Mouse (Mus musculus): Measurements from ENCODE around the gene Tenm4. TPM values are rescaled to one million over a fixed set of nuclear protein-coding genes. Genes with fewer than 3 reads are reported as not detected.

Gene Tenm4
- polyA plus RNA-seq, 1 experiment from 2014 or later = 37.5 TPM

DNA sequence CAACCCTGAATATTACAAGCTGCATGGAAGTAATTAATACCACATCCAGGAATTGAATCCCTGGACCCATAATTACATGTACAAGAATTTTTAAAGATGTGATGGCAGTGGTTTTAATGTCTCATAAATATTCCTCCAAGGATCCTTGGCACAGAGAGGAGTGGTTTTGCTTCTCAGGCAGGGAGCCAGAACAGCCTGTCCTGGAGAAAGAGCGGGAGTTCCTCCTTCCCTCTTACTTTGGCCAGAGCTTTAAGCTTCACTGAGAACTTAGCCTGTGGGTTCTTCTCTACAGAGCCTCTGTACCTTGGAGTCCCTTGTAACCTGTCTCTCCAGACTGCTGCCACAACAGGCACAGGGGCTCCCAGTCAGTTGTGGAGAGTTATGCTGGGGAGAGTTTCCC, 94.9 kb downstream of the Tenm4 start:
- DNase-seq (ENCODE audit: low spot score) (no peak), ATAC-seq (ENCODE audit: low FRiP score) (no peak)
- Histone ChIP-seq H3K4me1 (replicated peaks; ENCODE audit: control insufficient read depth, insufficient read depth, low read length) (no peaks in the 10 kb centered on the region), H3K4me2 (replicated peaks) (no peak overlapping the region), H3K27ac (no peak overlapping the region), H3K4me3 (replicated peaks; ENCODE audit: low read length) (no peak overlapping the region), H3K9me3 (ENCODE audit: control insufficient read depth, low read length) (no peaks in the 10 kb centered on the region), H3K9ac (no peak overlapping the region), H3K27me3 (ENCODE audit: control insufficient read depth, insufficient read depth, low read length) (no peaks in the 10 kb centered on the region), H3K36me3 (replicated peaks; ENCODE audit: control insufficient read depth, insufficient read depth) (no peaks in the 10 kb centered on the region)
- 81% methylated on average over 1 of the region's 1 CpGs for WGBS

DNA sequence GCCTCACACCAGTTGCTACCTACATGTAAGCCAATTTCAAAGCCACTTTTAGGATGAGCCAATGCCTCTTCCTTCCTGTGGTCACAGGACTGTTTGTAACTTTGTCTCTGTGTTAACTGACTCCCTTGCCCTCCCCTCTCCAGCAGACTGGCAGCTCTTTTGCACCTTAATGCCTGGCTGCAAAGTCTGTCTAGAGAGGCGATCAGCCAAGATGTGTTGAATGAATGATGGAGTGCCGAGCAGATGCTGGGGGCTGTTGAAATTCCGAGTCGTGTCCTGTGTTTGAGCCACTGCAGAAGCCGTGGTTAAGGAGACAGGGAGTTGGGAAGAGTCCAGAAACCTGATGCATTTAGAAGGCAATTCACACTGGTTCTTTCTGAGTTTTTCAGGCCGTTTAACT, 96.2 kb downstream of the Tenm4 start:
- 55% methylated on average over 6 of the region's 6 CpGs for WGBS
- Histone ChIP-seq H3K27me3 (ENCODE audit: control insufficient read depth, insufficient read depth, low read length) (no peaks in the 10 kb centered on the region), H3K4me3 (replicated peaks; ENCODE audit: low read length) (no peak overlapping the region), H3K4me2 (replicated peaks) (no peak overlapping the region), H3K4me1 (replicated peaks; ENCODE audit: control insufficient read depth, insufficient read depth, low read length) (no peaks in the 10 kb centered on the region), H3K9ac (no peak overlapping the region), H3K36me3 (replicated peaks; ENCODE audit: control insufficient read depth, insufficient read depth) (no peaks in the 10 kb centered on the region), H3K27ac (no peak overlapping the region), H3K9me3 (ENCODE audit: control insufficient read depth, low read length) (no peaks in the 10 kb centered on the region)
- ATAC-seq (ENCODE audit: low FRiP score) (peak; percentile 69), DNase-seq (ENCODE audit: low spot score) (no peak)

DNA sequence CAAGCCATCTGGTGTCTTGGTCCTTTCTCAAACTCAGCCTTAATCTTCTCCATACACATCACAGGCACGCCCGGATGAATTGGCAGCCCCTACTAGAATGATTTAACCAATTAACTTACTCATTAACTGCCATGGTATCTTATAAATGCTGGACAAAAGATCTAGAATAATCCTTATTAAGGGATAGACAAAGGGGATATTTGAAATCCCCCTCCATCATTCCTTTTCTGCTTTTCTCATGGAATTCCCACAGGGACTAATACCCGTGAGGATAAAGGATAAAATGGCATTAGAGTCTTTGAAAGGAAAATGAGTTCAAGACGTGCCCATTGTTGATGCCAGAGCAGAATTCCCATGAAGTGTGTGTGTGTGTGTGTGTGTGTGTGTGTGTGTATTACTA, 99.6 kb downstream of the Tenm4 start:
- DNase-seq (ENCODE audit: low spot score) (no peak), ATAC-seq (ENCODE audit: low FRiP score) (no peak)
- WGBS = 23% methylated on average over 4 of the region's 4 CpGs
- H3K9ac ChIP-seq = no peak overlapping the region
- no peak overlapping the region for H3K4me3 ChIP-seq (replicated peaks; ENCODE audit: low read length)
- no peak overlapping the region for H3K4me2 ChIP-seq (replicated peaks)
- no peaks in the 10 kb centered on the region for H3K27me3 ChIP-seq (ENCODE audit: control insufficient read depth, insufficient read depth, low read length)
- H3K9me3 ChIP-seq (ENCODE audit: control insufficient read depth, low read length) = no peaks in the 10 kb centered on the region
- H3K36me3 ChIP-seq (replicated peaks; ENCODE audit: control insufficient read depth, insufficient read depth) = no peaks in the 10 kb centered on the region
- H3K4me1 ChIP-seq (replicated peaks; ENCODE audit: control insufficient read depth, insufficient read depth, low read length) = no peaks in the 10 kb centered on the region
- H3K27ac ChIP-seq = no peak overlapping the region

DNA sequence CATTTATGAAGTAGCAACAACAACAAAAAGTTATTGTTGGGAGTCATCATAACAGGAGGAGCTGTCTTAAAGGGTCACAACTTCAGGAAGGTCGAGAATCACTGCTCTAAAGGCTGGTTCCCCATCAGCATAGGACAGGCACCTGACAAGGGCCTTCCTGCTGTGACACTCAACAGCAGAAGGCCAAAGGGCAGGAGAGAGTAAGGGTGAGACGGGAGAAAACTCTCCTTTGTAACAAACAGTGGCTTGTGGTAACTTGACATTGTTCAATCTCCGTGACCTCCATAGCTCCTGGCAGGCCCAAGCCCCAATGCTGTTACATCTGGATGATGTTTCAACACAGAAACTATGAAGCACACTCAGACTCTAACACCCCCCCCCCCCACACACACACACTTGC, 101.0 kb downstream of the Tenm4 start:
- ATAC-seq (ENCODE audit: low FRiP score) (no peak), DNase-seq (ENCODE audit: low spot score) (no peak)
- WGBS = 57% methylated on average over 3 of the region's 3 CpGs
- H3K27ac ChIP-seq = no peak overlapping the region
- H3K4me1 ChIP-seq (replicated peaks; ENCODE audit: control insufficient read depth, insufficient read depth, low read length) = no peaks in the 10 kb centered on the region
- H3K9me3 ChIP-seq (ENCODE audit: control insufficient read depth, low read length) = no peaks in the 10 kb centered on the region
- no peak overlapping the region for H3K9ac ChIP-seq
- no peaks in the 10 kb centered on the region for H3K27me3 ChIP-seq (ENCODE audit: control insufficient read depth, insufficient read depth, low read length)
- H3K36me3 ChIP-seq (replicated peaks; ENCODE audit: control insufficient read depth, insufficient read depth) = no peaks in the 10 kb centered on the region
- no peak overlapping the region for H3K4me3 ChIP-seq (replicated peaks; ENCODE audit: low read length)
- H3K4me2 ChIP-seq (replicated peaks) = no peak overlapping the region

DNA sequence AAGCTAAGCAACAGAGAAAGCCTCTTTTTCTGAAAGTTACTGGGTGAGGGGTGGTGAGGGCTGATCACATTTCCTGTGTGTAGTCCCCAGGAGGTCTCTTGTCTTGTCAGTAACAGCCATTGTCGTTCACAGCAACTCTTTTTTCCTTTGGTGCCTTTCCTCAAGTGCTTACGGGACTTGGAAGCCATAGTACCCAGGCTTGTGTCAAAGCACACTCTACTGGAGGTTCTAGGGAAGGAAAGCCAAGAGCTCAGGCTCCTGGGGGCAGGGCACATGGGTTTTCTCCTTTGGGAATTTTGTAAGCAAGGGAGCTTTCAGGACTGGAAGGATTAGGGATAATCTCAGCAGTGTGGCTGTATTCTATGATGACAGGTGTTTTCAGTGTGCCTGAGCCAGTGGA, 103.4 kb downstream of the Tenm4 start:
- WGBS = 81% methylated on average over 2 of the region's 2 CpGs
- no peak for ATAC-seq (ENCODE audit: low FRiP score)

DNA sequence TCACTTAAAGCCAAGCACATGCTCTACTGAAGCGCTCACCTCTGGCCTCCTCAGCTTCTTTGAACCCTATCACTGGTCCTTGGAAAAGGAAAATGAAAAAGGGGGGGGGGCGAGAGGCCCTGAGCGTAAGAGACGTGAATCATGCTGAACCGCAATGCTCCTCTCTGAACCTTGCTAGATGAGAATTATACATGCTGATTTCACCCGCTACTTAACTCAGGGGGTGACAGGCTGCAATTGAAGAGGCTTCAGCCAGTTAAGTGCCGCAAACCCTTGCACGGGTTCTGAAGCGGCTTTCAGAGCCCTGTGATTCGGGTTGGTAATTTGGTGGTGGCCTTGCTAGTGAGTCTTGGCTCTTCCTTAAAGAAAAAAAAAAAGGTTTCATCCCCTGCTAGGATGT, 106.5 kb downstream of the Tenm4 start:
- Histone ChIP-seq H3K9ac (no peak overlapping the region), H3K9me3 (ENCODE audit: control insufficient read depth, low read length) (no peaks in the 10 kb centered on the region), H3K27ac (no peak overlapping the region), H3K4me1 (replicated peaks; ENCODE audit: control insufficient read depth, insufficient read depth, low read length) (peaks cover 3% of the 10 kb centered on the region; the same call in 1 of the 2 replicates), H3K4me3 (replicated peaks; ENCODE audit: low read length) (no peak overlapping the region), H3K27me3 (ENCODE audit: control insufficient read depth, insufficient read depth, low read length) (no peaks in the 10 kb centered on the region), H3K4me2 (replicated peaks) (no peak overlapping the region), H3K36me3 (replicated peaks; ENCODE audit: control insufficient read depth, insufficient read depth) (no peaks in the 10 kb centered on the region)
- no peak for DNase-seq (ENCODE audit: low spot score)
- ATAC-seq (ENCODE audit: low FRiP score) = no peak
- WGBS = 57% methylated on average over 10 of the region's 10 CpGs

More for the DNA sequence above, 103.4 kb downstream of the Tenm4 start:
- peaks cover 3% of the 10 kb centered on the region; the same call in 1 of the 2 replicates for H3K4me1 ChIP-seq (replicated peaks; ENCODE audit: control insufficient read depth, insufficient read depth, low read length)
- no peaks in the 10 kb centered on the region for H3K36me3 ChIP-seq (replicated peaks; ENCODE audit: control insufficient read depth, insufficient read depth)
- no peaks in the 10 kb centered on the region for H3K9me3 ChIP-seq (ENCODE audit: control insufficient read depth, low read length)
- H3K9ac ChIP-seq = no peak overlapping the region
- no peak overlapping the region for H3K4me2 ChIP-seq (replicated peaks)
- H3K4me3 ChIP-seq (replicated peaks; ENCODE audit: low read length) = no peak overlapping the region
- no peak overlapping the region for H3K27ac ChIP-seq
- H3K27me3 ChIP-seq (ENCODE audit: control insufficient read depth, insufficient read depth, low read length) = no peaks in the 10 kb centered on the region
- no peak for DNase-seq (ENCODE audit: low spot score)

DNA sequence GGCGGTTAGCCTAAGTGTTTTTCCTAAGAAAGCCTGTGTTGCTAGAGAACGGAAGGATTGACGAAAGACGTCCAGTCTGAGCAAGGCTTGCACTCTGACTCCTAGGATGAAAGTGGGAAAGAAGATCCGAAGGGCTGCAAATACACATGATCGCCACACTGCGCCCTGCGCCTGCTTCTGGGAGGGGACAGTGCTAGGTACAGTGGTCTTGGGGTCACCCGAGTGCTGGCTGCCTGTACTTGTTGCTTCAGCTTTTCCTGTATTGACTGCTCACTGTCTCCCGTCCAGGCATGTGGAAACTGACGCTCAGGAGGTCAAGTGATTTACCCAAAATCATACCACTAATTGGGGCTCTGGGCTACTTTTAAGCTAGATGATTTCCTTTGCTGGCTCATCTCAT, 107.3 kb downstream of the Tenm4 start:
- Histone ChIP-seq H3K36me3 (replicated peaks; ENCODE audit: control insufficient read depth, insufficient read depth) (no peaks in the 10 kb centered on the region), H3K27ac (no peak overlapping the region), H3K9me3 (ENCODE audit: control insufficient read depth, low read length) (no peaks in the 10 kb centered on the region), H3K4me1 (replicated peaks; ENCODE audit: control insufficient read depth, insufficient read depth, low read length) (peaks cover 3% of the 10 kb centered on the region; the same call in 1 of the 2 replicates), H3K4me2 (replicated peaks) (no peak overlapping the region), H3K27me3 (ENCODE audit: control insufficient read depth, insufficient read depth, low read length) (no peaks in the 10 kb centered on the region), H3K9ac (no peak overlapping the region), H3K4me3 (replicated peaks; ENCODE audit: low read length) (no peak overlapping the region)
- ATAC-seq (ENCODE audit: low FRiP score) (no peak), DNase-seq (ENCODE audit: low spot score) (no peak)
- whole genome bisulfite sequencing = 90% methylated on average over 11 of the region's 11 CpGs

DNA sequence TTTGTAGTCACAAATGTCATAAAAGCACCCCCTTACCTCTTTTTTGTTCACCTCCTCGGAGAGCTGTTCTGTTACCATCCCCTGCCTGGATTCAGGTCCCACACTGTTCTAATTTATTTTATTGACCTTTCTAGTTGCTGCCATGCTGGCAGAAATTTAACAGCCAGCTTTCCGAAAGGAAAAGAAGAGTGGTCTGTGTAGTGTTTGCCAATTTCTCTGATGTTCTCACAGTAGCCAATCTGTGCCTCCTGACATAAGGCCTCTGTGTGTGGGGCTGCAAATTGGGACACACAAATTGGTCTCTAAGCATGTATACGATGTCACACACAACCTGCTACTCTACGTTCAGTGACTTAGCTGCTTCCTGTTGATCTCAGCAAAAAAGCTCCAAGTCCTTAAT, 109.7 kb downstream of the Tenm4 start:
- no peak for DNase-seq (ENCODE audit: low spot score)
- no peak for ATAC-seq (ENCODE audit: low FRiP score)
- H3K36me3 ChIP-seq (replicated peaks; ENCODE audit: control insufficient read depth, insufficient read depth) = no peaks in the 10 kb centered on the region

DNA sequence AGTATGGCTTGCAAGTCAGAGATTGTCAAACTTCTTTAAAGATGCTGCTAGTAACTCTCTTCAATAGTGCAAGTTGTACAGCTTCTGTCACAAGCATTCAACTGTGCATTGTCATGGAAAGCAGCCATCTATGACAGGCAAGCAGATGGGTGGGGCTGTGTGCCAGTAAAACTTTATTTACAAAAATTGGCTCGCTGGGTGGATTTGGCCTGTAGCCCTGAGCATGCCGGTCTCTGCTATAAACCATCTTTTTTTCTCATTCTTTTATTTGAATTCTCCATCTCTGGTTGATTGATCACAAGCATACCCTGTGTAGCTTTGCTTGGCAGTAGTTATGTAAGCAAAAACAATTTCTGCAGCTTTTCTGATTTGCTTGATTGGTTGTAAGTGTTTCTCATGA, 119.5 kb downstream of the Tenm4 start:
- H3K4me3 ChIP-seq (replicated peaks; ENCODE audit: low read length) = no peak overlapping the region
- H3K27me3 ChIP-seq (ENCODE audit: control insufficient read depth, insufficient read depth, low read length) = no peaks in the 10 kb centered on the region
- no peaks in the 10 kb centered on the region for H3K4me1 ChIP-seq (replicated peaks; ENCODE audit: control insufficient read depth, insufficient read depth, low read length)
- H3K4me2 ChIP-seq (replicated peaks) = no peak overlapping the region
- H3K27ac ChIP-seq = no peak overlapping the region
- DNase-seq (ENCODE audit: low spot score) (peak; percentile 67), ATAC-seq (ENCODE audit: low FRiP score) (peak; percentile 65; the same call in 1 of the 2 replicates)
- WGBS = 33% methylated on average over 2 of the region's 2 CpGs
- H3K36me3 ChIP-seq (replicated peaks; ENCODE audit: control insufficient read depth, insufficient read depth) = no peaks in the 10 kb centered on the region
- no peak overlapping the region for H3K9ac ChIP-seq
- H3K9me3 ChIP-seq (ENCODE audit: control insufficient read depth, low read length) = no peaks in the 10 kb centered on the region

More for the DNA sequence above, 109.7 kb downstream of the Tenm4 start:
- Histone ChIP-seq H3K27ac (no peak overlapping the region), H3K4me1 (replicated peaks; ENCODE audit: control insufficient read depth, insufficient read depth, low read length) (peaks cover 3% of the 10 kb centered on the region; the same call in 1 of the 2 replicates), H3K9ac (no peak overlapping the region), H3K27me3 (ENCODE audit: control insufficient read depth, insufficient read depth, low read length) (no peaks in the 10 kb centered on the region), H3K4me3 (replicated peaks; ENCODE audit: low read length) (no peak overlapping the region), H3K9me3 (ENCODE audit: control insufficient read depth, low read length) (no peaks in the 10 kb centered on the region), H3K4me2 (replicated peaks) (no peak overlapping the region)
- WGBS = 81% methylated on average over 4 of the region's 4 CpGs

DNA sequence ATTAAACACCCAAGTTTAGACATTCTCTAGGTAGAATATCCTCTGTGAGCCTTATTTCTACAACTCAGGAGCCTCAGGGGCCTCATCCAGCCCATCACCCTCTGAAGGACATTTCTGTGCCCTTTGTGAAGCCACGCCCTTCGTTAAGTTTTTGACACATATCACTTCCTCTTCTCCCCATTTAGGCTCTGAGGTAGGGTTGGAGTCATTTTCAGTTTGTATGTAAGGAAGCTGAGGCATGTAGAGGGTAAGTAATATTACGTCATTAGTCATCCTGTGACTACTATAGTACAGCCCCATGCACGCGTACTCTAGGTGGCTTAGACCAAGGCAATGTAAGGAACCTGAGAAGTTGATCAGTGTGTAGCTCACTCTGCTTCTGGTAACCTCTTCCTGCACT, 124.9 kb downstream of the Tenm4 start:
- Histone ChIP-seq H3K9me3 (ENCODE audit: control insufficient read depth, low read length) (no peaks in the 10 kb centered on the region), H3K27me3 (ENCODE audit: control insufficient read depth, insufficient read depth, low read length) (no peaks in the 10 kb centered on the region), H3K4me1 (replicated peaks; ENCODE audit: control insufficient read depth, insufficient read depth, low read length) (no peaks in the 10 kb centered on the region), H3K36me3 (replicated peaks; ENCODE audit: control insufficient read depth, insufficient read depth) (no peaks in the 10 kb centered on the region), H3K9ac (no peak overlapping the region), H3K4me2 (replicated peaks) (no peak overlapping the region), H3K4me3 (replicated peaks; ENCODE audit: low read length) (no peak overlapping the region), H3K27ac (no peak overlapping the region)
- DNase-seq (ENCODE audit: low spot score) (no peak), ATAC-seq (ENCODE audit: low FRiP score) (no peak)
- WGBS = 97% methylated on average over 5 of the region's 5 CpGs
